Mouse (Mus musculus): ENCODE measurements around the gene Nav2. TPM values are rescaled to one million over a fixed set of nuclear protein-coding genes. Genes with fewer than 3 reads are reported as not detected.

Gene Nav2
- total RNA-seq, 2 experiments from 2014 or later = 60.0 to 64.1 TPM

DNA sequence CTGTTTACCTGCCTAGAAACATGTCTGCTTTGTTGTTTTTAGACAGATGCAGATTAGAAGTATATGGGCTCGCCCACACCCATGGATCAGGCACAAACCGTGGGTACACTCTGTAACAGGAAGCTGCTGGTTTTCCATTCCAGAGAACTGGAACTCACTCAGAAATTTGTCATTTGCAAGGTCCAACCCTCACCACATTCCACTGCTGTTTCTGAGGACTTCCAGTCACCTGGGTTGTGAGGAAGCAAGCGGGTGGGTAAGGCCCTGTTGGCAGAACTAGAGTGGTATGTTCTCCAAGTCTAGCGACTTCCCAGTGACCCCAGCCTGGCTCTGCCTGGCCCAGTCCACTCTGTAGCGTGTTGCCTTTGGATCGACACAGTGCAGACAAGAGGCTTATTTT is 349.6 kb downstream of the Nav2 start:
- intact Hi-C loops (cut with DNase I) = no loop called here
- peak; percentile 37 to 44 for DNase-seq

DNA sequence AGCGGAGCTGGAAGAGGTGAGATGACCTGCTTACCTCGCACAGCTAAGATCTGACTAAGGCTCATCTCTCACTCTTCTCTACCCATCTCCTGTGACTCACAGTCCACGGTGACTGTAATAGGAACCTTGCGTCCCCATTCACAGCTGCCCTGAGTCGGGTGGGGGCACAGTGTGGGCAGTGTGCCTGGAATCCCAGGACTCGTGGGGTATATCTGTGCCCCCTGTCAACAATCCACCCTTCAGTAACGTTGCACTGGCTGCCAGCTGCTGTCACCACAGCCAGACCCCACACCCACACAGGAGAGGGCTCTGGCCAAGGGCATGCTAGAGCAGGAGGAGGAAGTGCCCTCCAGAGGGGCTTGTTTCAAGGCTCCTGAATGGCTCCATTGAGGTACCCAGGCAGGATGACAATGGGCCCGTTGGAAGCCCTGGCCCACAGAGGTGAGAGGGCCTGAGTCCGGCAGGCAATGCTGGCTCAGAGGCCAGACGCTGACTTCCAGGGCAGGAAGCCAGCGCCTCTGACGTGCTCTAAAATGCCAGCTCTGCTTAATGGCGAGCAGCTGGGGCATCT is 353.5 kb downstream of the Nav2 start:
- peak; percentile 61 to 72 for DNase-seq
- intact Hi-C loops (cut with DNase I) = no loop called here

DNA sequence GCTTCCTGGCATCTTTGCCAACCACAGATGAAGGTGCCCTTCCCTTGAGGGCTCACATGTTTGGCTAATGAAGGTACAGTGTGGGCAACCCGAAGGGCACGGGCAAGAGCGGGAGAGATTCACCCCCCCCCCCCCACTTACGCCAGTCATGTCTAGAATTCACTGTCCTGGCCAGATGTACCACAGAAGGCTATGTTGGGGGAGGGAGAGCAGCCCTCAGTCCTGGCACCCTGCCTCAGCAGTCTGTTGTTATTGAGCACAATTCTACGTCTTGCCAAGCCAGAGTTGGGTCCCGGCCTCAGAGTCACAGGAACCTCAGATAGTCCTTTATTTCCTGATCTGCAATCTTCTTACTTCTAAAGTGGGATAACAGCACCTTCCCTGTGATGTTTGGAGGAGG is 357.9 kb downstream of the Nav2 start:
- intact Hi-C loops (cut with DNase I) = no loop called here
- DNase-seq = peak; percentile 74 to 80

DNA sequence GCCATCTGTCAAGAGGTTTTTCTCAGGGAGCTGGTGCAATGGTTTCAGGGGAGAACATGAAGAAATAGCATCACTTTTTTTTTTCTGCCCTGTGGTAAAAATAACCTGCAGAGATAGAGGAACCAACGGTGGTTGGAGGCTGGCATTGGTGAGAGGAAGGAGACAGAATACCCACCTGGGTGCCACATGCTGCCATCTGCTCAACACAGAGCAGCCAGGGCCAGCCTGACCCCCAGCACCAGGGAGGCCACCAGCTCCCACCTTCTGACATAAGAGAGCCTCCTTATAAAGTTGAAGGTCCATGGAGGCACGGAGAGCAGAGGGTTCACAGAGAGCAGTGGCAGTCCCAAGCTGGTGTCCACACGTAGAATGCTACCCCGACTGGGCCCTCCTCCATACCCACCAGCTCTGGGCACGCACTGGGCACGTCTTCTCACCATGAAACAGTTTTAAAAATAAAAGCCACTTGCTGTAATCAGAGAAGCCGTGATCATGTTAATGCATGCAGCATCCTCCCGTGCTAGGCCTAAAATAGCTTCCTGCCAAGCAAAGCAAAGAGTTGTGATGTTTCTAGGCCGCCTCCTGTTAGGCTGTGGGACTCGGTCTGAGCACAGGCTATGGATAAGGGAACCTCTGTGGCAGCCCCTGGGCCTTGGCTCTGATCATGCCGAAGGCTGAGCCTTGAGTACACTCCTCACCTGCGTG is 359.3 kb downstream of the Nav2 start:
- intact Hi-C loops (cut with DNase I) = loop anchor here (2.0 kb wide), 1 partner anchor 19 kb away; no protein-coding TSS in a partner anchor
- no peak for DNase-seq

DNA sequence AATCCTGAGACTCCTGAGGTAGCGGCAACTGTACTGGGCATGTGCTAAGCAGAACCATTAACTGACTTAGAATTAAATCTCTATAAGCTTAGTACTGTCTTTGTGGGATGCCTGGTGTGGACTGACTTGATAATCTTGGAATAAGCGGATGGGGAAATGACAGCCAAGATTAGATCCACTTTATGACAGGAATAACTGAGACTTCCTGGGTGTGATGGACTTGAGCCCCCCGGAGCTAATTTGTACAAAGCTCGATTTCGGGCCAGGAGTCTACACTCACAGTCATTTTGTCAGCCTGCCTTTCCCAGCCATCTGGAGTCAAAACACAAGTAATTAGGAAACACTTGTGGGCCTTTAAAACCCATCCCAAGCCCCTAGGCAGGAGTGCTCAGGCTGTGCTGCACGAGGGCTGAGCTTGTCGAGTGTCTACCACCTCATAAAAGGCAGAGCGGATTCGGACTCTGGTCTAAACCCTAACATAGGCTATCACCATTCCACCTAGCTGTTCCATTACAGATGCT is 359.9 kb downstream of the Nav2 start:
- DNase-seq = no peak
- intact Hi-C loops (cut with DNase I) = loop anchor here (2.0 kb wide), 1 partner anchor 20 kb away; no protein-coding TSS in a partner anchor

DNA sequence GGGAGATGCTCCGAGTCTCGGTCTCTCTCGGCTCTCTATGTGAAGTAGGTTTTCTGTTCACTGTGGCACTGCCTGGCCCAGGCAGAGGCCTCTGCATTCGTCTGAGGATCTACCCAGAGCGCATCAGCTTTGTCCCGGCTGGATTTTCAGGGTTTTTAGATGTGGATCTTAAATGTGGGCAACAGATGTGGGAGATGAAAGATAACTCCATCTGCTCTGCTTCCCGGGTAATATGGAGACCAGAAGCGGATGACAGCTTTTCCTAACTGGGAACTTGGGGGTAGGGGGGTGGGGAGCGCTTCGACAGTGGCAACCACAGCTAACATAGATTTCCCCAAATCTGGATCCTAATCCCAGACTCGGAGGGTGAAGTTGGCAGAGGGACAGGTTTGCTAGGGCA is 362.3 kb downstream of the Nav2 start:
- DNase-seq = no peak
- intact Hi-C loops (cut with DNase I) = loop anchor here (5.0 kb wide), 2 partner anchors 151 to 379 kb away; no protein-coding TSS in a partner anchor

DNA sequence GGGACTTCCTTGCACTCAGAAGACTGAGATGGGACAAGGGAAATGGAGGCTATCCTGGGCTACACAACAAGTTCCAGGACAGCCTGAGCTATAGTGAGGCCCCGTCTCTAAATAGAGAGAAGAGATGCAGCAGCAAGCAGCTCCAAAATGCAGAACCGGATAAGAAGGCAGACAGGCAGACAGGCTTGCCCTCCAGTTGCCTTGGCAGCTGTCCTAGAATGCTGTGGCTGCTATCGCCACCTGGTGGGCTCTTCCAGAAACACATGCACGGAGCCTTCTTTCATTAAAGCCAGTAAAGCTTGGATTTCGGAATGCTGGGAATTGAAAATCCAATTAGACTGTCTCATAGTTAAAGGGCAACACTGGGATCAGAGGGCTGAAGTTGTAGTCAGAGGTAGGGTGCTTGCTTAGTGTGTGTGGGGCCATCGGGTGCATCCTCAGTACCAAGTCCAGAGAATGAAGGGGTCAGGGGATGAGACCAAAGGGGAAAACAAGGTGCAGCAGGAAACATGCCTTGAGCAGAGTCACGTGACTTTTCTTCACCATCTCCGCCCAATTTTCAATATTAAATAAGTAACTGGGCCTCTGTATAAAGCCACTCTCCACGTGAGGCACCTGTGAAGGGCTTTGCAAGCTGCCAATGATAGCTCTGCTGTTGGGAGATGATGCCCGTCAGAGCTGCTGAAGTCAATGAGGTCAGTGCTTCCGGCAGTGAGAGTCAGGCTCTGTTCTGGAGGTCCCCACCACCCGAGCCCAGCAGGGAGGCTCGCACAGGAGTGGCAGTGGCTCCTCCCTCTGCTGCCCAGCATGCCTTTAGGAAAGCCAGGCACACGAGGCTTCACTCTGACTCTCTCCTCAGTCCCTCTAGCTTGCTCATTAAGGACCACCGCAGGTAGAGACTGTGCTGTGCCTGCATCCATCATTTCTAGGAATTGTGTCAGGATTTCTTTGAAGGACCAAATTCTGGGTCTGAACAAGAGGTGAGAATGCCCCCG is 364.2 kb downstream of the Nav2 start:
- intact Hi-C loops (cut with DNase I) = loop anchor here (1.0 to 5.0 kb wide), 4 partner anchors 16 to 380 kb away; no protein-coding TSS in a partner anchor
- DNase-seq = peak; percentile 84 to 88

DNA sequence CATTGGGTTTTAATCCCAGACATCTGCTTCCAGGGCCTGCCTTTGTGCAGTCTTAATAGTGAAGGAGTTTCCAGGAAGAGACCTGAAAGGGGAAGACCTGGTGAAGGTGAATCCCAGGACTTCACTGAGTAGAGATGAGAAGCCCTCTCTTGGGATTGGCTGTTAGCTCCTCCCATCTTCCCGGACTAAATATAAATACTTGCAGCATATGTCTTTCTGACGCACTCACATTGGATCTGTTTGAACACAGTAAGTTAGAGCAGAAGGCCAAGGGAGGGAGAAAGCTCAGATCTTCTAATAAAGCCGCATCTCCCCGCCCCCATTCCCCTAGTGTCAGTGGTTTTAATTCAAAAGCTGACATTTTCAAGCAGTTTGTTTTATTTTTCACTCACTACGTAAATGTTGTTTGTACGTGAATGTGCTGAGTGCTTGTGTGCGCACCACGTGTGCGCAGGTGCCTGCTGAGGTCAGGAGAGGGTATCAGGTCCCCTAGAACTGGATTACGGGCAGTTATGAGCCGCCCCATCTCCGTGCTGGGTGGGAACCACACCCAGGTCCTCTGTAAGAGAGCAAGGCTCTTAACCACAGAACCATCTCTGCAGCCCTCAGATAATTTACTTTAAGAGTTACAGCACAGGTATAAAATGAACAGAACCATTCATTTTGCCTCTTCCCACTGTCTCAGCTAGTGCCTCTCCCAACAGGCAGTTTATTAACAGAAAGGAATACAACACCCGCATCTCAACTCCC is 365.6 kb downstream of the Nav2 start:
- intact Hi-C loops (cut with DNase I) = loop anchor here (2.0 to 5.0 kb wide), 3 partner anchors 17 to 382 kb away; no protein-coding TSS in a partner anchor
- DNase-seq = no peak

DNA sequence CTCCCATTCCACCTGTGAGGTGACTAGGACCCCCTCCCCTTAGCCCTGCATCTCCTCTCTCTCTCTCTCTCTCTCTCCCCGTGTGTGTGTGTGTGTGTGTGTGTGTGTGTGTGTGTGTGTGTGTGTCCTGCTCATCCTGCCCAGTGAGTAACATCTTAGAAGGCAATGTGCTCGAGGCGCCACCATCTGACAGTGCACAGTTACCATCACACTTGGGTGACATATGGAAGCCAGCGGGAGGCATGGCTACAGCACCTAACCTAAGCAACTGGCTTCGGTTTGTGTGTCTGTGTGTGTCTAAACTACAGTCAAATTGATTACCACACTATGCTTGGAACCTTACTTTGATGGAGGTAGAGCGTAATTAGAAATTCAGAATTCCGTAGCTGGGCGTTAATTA is 366.2 kb downstream of the Nav2 start:
- DNase-seq = no peak
- intact Hi-C loops (cut with DNase I) = loop anchor here (5.0 kb wide), 2 partner anchors 148 to 382 kb away; no protein-coding TSS in a partner anchor

DNA sequence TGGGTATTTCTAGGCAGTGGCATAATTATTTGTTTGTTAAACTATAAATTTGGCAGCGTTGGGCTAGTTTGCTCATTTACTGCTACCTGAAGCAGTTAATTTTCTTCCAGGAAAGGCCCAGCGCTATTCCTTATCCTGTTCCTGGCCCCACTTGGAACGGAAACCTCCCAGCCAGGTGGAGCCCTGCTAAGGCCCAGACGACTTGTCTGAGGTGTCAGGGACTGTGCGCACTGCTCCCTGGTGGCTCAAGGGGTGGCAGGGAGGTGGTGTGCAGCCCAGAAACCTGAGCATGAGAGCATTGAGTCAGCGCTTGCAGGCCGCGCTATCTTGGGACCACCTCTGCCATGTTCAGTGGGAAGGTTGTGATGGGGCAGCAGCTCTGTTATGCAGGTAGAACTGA is 367.6 kb downstream of the Nav2 start:
- DNase-seq = no peak
- intact Hi-C loops (cut with DNase I) = no loop called here

DNA sequence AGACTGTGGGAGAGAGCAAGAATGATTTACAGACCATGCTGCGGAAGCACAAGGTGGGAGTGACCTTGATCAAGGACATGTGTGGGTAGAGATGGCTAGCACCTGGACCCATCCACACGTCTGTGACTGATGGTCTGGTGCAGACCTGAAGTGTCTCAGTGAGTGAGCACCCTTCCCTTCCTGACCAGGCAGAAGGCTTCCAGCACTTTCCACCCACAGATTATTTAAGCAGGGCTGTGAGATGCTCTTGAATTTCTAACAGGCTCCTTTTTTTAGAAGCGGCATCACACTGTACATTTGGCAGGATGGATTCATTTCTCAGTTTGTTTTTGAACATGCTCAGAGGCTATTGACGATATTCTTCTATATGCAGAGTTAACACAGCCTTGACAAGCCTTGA is 369.2 kb downstream of the Nav2 start:
- intact Hi-C loops (cut with DNase I) = no loop called here
- no peak for DNase-seq

DNA sequence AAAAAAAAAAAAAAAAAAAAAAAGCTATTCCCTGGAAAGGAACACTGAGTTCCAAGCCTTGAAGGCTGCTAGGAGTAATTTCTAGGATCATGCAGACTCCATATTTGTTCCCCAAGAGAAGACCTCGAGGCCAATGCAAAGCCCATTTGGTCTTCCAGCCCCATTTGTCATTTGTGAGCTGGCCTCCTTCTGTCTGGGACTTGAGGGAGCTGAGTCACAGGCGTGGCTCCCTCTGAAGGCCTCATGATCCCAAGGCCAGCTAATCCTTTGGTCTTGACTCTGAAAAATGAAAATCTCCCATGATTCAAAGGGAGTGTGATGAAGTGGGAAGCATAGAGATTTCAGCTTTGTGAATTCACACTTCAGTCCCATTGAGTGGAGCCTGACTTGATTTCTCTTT is 370.0 kb downstream of the Nav2 start:
- no peak for DNase-seq
- intact Hi-C loops (cut with DNase I) = no loop called here

DNA sequence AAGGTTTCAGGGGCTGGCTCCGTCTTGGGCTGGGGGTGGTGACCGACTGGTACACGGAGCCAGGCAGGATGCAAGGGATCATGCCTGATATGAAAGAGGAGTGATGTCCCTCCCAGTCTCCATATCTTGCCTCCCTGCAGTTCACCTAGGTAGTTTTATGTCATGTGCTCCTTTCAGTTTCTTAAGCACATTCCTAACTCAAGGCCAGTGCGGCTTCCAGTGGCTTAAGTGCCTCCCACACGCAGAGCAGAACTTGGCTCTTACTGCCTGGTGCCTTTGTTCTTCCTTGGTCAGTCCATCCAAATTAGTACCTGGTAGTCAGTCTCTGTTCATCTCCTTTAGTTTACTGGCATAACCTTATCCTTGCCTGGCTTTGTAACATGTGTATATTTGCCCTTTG is 371.9 kb downstream of the Nav2 start:
- intact Hi-C loops (cut with DNase I) = no loop called here
- no peak for DNase-seq

DNA sequence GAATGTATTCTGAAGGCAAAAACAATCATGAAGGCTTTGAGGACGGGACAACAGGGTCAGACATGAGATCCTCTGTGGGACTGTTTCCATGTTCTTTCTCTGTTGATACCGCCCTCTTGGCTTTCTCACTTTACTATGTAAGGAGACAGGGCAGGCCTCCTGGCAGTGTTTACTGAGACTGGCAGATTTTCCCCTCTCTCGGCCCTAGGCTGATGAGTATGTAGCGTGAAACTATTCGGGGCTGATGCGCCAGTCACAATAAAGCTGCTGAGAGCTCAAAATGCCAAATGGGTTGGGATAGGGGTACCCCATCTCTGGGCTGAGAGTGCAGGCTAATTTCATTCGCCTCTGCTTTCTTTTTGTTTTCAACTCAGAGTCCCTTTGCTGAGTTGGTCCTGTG is 373.9 kb downstream of the Nav2 start:
- intact Hi-C loops (cut with DNase I) = no loop called here

DNA sequence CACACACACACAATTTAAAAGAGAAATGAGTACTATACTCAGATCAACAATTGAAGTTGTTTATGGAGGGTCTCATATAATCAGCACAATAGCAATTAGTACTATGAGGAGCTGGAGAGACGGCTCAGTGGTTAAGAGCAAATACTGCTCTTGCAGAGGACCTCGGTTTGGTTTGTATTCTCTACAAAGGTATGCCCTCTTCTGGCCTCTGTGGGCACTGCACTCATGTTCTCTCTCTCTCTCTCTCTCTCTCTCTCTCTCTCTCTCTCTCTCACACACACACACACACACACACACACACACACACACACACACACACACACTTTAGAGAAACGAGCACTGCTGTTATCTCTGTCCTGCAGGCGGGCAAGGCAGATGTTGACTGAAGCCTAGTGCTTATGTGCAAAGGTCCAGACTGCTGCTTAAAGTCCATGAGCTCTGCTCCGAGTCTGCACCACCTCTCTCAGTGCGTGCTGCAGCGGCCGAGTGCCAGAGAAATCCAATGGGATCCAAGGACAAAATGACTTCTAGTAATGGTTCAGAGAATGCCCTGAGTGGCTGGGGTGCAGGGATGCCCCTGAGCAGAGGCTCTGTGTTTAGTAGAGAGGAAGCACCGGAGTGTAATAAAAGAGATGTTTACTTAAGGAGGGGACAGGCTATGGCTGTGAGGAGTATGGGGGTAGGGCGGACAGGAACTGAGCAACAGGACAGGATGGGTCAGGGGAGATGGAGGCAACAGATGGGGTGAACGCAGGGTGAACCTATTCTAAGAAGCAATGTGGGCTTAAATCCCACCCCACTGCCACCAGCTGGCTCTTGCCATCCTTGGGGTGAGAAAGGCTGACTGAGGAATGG is 375.2 kb downstream of the Nav2 start:
- intact Hi-C loops (cut with DNase I) = no loop called here
- no peak for DNase-seq

More for the DNA sequence above, 373.9 kb downstream of the Nav2 start:
- DNase-seq = no peak

DNA sequence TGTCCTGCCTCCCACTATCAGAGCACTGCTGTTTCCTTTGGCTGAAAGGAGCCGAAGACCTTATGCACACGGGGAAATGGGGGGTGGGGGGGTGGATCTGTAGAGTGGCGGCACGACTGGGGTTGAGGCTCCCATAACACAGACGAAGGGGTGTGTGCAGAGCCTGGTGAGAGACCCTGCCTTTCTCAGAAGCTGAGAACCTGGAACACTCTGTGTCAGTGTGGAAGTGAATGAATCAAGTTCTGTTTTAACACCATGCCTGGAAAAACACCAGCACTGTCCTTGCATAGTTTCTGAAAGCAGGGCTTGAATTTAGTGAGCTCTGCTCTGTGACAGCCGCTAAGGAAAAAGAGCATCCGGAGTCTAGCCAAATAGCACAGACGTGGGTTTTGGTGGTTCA is 379.7 kb downstream of the Nav2 start:
- no peak for DNase-seq
- intact Hi-C loops (cut with DNase I) = no loop called here

DNA sequence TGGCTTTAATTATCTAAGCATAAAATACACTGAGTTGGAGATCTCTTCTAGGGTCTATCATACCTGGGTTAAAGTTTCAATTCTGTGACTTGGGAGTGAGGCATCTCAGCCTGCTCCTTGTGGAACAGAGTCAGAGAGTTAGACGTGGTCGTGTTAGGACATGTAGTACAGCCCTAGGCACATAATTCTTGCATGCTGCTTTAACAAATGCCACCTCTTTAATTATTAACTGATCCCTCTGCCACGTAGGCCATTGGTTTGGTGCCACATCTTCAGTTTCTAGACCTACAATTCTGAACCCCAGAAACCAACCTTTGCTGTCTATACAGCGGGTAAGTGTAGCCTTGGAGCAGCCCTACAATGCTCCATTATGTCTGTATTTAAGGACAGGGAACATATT is 381.8 kb downstream of the Nav2 start:
- DNase-seq = no peak
- intact Hi-C loops (cut with DNase I) = no loop called here

DNA sequence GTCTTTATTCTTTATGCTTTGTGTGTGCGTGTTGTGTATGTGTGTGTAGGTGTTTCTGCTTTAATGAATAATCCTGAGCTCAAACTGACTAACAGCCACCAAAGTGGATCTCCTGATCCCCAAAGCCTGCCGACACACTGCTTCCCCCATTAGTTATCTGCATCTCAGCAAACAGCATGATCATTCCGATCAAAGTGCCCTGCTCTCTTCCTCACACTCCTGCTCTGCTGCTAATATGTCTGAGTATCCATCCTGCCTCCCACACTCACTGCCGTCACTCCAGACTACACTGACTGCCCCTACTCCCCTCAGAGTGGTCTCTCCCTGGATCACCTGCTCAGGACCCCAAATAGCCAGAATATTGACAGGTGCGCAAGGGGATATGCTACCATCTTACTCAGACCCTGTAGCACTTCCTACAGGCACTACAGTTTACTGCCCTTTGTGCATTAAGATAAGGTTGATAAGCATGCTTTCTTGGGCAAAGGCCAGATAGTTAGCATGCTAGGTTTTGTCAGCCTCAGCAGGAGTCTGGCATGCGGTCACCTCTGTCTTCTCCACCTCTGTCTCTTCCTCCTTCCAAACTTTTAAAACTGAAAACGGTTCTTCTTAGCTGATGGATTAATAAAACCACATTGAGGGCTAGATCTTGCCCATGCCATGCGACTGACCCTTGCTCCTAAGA is 382.8 kb downstream of the Nav2 start:
- DNase-seq = no peak
- intact Hi-C loops (cut with DNase I) = no loop called here
